Mouse (Mus musculus) heart, postnatal 0 days (tissue): ENCODE results near the gene Notch2.

Experiments used
- CTCF ChIP-seq: IDR thresholded peaks from 2 replicates; pipeline ENCODE4 v1.5.1; 2016; ENCODE audit warnings: antibody characterized with exemption, control low read depth, low read depth
- EP300 ChIP-seq: IDR thresholded peaks from 2 replicates; pipeline ENCODE4 v1.6.1; 2016; ENCODE audit warnings: antibody characterized with exemption, low read depth

DNA sequence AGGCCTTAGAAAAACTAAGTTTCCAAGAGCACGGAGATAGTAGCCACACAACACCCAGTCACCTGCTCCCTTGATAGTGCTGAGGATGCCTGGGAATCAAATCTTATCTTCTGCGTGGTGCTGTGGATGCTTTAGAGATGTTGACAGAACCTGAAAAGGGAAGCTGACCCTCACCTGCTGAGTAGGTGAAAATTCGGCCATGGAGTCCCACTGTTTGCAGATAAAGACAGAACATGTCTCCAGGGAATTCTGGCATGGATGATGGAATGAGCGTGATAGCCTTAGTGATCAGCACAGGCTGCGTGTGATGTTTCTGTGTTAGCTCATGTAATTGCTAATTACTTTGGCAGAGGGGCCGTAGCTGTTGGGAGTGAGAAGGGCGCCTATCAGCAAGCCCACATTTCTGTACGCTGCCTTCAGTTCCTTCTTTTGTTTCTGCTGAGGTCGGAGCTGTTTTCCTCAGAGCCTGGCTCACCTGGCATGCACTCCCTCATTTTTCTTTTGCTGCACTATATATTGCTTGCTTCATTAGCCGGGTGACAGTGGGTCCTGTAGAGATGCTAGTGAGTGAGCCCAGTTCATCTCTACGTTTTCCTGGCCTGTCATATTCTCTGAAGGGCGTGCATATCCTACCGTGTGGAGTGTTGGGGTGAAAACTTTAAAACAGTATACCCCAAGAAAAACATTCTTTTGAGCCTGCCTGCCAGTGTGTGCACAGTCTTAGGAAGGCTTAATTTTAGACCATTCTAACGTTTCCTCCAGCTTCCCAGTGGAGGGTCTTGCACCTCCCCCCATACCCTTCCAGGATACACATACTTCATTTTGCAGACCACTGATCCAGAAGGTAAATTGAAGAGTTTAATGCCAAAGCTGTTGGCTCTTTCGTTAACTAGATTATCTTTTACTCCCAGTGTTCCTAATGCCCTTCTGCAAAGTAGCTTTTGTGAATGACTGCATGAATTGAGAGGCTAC lies 21.6 kb downstream of the Notch2 start:
- TF ChIP-seq CTCF (no peak), EP300 (no peak)
